Mouse (Mus musculus): Measurements from ENCODE around the gene Acer3. TPM values are rescaled to one million over a fixed set of nuclear protein-coding genes. Genes with fewer than 3 reads are reported as not detected.

Gene Acer3
- total and polyA plus RNA-seq, 3 experiments, result 1.2 to 22.0 (median 10.7) TPM

- DNase-seq, result no peak
Observed at GRCm38 (mm10) chr7:98178560-98179231, 142.3 kb downstream of the Acer3 start.

GRCm38 (mm10) chr7:98177929-98178559 is 143.0 kb downstream of the Acer3 start, which contains the start of gene Capn5:
TSS of gene Capn5 (minus strand) at chr7:98178274.
- peak; percentile 83 for DNase-seq

GRCm38 (mm10) chr7:98177566-98177928 is 143.5 kb downstream of the Acer3 start:
- DNase-seq, result no peak

- no peak for DNase-seq
Observed at GRCm38 (mm10) chr7:98177071-98177485, 143.9 kb downstream of the Acer3 start.

- DNase-seq, result no peak
Observed at GRCm38 (mm10) chr7:98176322-98177070, 144.5 kb downstream of the Acer3 start.

GRCm38 (mm10) chr7:98174883-98175755 is 145.9 kb downstream of the Acer3 start:
- DNase-seq, result no peak

- DNase-seq, result no peak
Observed at GRCm38 (mm10) chr7:98173408-98173807, 147.6 kb downstream of the Acer3 start.

GRCm38 (mm10) chr7:98172661-98173060 is 148.3 kb downstream of the Acer3 start:
- DNase-seq, result no peak

GRCm38 (mm10) chr7:98171141-98172073 is 149.6 kb downstream of the Acer3 start:
- no peak for DNase-seq

GRCm38 (mm10) chr7:98164999-98165528 is 155.9 kb downstream of the Acer3 start:
- no peak for DNase-seq

GRCm38 (mm10) chr7:98164382-98164998 is 156.5 kb downstream of the Acer3 start:
- DNase-seq, result no peak

GRCm38 (mm10) chr7:98163700-98164099 is 157.3 kb downstream of the Acer3 start:
- no peak for DNase-seq

- DNase-seq, result no peak
Observed at GRCm38 (mm10) chr7:98162239-98162638, 158.8 kb downstream of the Acer3 start.

- DNase-seq, result no peak
Observed at GRCm38 (mm10) chr7:98160041-98160740, 160.8 kb downstream of the Acer3 start.

GRCm38 (mm10) chr7:98158481-98158880 is 162.5 kb downstream of the Acer3 start:
- DNase-seq, result no peak

- no peak for DNase-seq
Observed at GRCm38 (mm10) chr7:98157636-98158332, 163.2 kb downstream of the Acer3 start.
